Mouse (Mus musculus): Measurements from ENCODE around the gene Gyg. TPM values are rescaled to one million over a fixed set of nuclear protein-coding genes. Genes with fewer than 3 reads are reported as not detected.

The Gyg gene
- total RNA-seq (2021) = 100 to 1,000 TPM in 1 of 2 experiments, 10 to 100 TPM in 1; 81.2 to 140 TPM
- long read RNA-seq, experiment 1, transcript Gyg-201 (7 exons, 1,922 nt) = major isoform, 109 of 133 reads
- long read RNA-seq, experiment 1, partial matches to known transcripts = 13 of 133 reads
- long read RNA-seq, experiment 1, other reads (novel, unspliced or antisense) = 8 of 133 reads
- long read RNA-seq, experiment 2, transcript Gyg-201 (7 exons, 1,922 nt) = major isoform, 33 of 36 reads
- long read RNA-seq, experiment 2, partial matches to known transcripts = 1 of 36 reads
- long read RNA-seq, experiment 2, other reads (novel, unspliced or antisense) = 1 of 36 reads

DNA sequence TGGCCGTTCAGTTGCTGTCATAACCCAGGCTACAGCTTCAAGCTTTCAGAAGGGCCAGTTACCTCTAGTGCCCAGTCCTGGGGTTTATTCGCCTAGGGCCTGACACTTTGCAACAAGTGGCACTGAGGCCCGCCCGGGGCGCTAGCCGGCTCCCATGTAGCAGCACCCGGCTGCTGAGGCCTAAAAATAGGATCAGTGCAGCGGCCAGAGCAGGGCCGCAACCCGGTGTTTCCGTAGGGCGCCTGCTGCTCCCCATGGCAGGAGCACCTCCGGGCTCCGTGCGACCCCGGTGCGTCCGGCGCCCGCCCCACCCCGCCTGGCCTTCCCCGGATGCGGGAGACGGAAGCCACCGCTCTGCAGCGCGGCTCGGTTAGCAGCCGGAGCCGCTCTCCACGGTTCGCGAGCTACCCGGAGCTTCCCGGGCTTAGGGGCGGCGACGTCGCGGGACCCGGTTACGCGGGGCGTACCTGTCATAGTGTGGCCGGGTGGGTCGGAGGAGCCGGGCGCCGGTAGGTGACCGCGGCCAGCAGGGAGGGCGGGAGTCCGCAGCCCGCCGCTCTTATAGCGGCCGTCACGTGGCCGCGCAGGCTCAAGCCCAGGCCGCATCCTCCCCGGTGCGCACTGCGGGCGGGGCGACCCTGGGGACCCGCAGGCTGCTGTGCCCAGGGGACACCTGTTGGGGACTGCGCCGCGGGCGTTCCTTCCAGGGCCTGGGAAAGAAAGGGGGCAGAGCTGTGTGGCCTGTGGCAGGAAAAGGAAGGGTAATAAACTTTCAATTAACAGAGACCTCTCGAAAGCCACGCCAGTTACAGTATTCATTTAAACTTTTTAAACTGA is at the start of gene Gyg:
Gyg (minus strand) TSS at position 787 of the 837 bp plus-strand sequence.
- DNase-seq = peak; percentile 79 to 83

DNA sequence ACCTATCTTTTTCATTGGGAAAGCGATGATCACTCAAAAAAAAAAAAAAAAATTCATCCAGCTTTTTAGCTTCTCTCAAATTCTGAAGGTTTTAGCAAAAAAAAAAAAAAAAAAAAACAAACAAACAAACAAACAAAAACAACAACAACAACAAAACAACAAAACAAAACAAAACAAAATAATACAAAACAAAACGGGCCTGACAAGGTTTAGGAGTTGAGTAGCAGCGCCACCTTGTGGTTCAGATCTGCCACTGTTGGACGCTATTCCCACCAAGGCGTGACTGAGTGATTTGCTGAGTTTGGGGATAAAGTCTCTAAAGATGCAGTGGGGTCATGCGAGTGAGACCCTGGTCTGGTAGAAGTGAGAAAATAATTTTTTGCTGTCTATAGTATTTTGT is 43.8 kb upstream of the Gyg start:
- peak; percentile 57 to 74 for DNase-seq

DNA sequence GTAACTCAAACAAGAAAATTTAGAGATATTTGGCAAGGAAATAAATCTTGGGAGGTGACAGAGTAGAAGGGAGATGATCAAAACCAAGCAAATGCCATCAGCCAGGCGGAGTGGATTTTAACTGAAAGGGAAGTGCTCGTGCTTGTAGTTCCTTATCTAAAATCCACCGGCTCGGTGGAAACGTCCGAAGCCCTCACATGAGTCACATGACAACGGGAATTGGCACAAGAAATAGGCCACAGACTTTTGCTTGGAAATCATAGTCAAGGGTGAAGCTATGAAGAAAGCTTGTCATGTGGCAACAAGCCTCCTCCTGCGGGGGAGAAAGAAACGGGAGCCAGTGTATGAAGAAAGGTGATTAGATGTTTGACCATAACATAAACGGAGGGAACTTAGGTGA is 42.8 kb upstream of the Gyg start:
- DNase-seq = peak; percentile 36 to 62

DNA sequence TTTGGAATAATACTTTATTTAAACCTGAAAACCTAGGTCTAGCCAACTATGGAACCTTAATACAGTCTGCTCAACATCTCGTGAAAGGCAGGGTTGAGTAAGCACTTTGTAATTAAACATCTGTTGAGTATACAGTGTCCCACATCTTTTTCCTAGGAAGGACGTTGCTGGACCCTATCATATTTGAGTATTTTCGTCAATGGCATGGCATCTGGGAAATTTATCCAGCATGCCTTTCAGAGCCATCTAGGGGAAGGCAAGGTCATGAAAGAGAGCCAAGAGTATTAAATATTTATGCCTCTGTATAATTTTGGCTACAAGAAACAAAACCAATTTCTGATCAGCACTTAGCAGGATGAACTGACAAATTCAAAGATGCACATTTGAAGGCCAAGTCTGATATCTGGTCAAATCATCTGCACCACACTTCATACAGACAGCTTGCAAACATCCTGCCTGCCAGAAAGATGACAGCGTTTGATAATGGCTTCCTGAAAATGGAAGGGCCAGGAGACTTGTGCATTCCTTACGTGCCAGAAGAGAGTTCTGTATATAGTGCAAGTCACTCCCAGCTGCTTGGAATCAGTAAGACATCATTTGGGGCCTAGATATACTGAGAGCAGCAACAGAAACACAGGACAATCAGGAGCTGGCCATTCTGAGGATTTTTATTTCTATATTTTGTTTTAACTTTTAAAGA is 34.0 kb upstream of the Gyg start:
- no peak for DNase-seq

DNA sequence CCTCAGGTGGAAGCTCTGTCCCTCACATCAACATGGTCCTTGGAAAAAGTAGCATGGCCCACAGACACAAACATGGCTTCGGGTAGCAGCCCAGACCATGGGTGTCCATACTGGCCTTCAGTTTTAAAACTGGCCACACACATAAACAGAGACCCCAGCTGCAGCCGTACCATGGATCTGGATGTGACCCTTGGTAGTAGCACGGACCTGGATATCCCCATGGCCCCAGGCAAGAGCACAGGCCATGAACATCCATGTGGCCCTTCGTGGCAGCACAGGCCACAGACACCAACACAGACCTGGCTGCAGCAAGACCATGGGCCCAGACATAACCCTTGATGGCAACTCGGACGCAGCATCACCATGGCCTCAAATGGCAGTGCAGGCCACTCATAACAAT is 17.3 kb upstream of the Gyg start:
- DNase-seq = no peak

DNA sequence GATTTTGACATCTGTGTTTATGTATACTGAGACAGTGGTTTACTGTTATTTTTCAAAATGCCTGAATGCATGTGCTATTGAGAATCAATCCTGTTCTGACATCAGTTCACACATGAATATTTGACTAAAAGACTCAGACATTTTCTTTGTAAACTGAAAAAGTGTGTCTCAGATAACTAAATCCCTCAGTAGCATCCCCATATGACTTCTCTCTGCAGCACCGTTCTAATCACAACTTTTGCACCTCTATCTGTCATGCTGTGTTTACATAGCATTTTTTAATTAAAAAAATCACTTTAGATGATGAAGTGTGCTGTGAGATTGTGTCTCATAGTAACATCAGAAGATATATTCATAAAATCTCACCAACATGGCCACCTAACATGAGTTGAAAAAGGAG is 12.4 kb upstream of the Gyg start:
- no peak for DNase-seq

DNA sequence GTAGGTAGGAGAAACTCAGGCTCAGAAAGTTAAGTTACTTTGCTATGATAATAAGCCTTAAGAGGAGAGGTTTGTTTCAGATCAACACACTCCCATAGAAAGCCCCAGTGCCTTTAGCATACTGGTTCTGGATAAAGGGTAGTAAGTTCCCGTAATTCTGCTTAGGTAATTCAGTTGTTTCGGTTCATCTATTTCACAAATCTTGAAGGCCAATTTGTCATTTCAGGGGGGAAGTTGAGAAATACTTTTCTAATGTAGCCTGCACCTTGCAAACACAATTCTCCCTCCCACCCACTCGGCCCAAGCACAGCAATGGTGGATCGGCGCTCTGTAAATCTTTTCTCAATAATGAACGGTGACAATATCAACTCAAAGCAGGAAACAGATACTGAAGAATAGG is 359 bp upstream of the Gyg start:
- no peak for DNase-seq

DNA sequence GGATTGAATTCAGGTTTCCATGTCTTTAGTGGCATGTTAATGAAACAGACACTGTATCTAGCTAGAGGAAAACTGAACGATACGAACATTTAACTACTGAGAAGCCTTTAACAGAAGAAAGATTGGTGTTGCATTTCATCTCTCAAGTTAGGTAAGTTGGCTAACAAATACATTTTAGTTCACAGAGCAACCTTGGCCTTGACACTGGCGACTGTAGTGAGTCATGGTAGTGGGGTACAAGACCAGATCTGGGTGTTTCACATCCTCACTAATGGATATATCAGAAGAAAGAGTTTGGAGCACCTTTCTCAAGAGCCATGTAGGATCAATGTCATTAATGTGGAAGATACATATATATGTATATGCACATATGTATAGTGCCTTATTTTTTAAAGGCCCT is 3.5 kb downstream of the Gyg start:
- DNase-seq = peak; percentile 44 to 58

DNA sequence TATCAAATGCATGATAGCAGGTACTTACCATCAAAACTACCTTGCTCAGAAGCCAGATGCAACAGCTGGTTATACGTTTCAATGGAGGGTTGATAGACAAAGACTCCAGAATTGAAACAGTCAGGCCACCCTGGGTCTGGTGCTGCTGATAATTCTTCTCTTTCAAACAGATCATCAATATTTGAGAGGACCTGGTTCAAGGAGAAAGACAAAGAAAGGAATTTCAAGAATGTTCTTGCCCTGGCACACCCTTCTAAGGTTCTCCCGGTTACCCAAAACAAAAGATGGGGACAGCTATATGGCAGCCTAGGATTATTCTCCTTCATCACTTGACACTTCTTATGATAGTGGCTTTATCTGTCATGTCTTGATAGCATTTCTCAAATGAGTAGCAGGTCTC is 4.6 kb downstream of the Gyg start:
- no peak for DNase-seq

DNA sequence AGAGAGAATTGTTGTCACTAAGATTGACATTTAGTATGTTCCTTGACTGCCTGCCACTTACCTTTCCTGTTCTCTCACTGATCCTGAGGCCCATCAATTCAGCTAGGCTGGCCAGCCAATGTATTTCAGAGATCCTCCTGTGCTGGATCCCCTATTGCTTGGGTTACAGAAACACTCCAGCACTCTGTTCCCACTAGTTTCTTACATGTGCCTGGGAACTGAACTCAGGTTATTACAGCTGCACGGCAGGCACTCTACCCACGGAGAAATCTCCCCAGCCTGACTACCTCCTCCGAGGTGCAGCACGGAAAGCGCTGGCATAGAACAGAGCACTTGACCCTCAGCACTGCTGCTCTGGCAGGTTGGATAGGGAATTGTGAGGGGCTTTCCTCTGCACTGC is 7.5 kb downstream of the Gyg start:
- no peak for DNase-seq

DNA sequence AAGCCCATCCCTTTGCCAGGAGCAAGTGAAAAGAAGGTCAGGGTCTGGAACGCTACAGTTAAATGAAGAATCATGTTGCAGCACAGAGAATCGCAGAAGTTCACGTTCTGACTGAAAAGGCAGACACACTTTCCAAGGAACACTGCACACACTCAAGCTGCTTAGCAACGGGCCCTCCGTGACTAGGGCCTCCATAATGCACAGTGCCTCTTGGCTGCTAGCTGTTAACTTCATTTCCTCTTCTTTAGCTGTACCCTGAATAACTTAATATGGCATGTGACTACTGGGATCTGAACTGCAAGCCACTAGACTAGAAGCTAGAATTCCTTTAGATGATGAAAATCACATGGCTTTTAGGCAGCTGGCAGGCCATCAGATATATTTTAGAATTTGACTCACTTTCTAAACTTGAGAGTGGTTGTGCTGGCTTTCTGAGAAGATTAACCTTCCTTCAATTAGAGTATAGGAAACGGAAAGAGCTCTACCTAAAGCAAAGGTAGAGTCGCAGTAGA is 8.2 kb downstream of the Gyg start:
- DNase-seq = no peak

DNA sequence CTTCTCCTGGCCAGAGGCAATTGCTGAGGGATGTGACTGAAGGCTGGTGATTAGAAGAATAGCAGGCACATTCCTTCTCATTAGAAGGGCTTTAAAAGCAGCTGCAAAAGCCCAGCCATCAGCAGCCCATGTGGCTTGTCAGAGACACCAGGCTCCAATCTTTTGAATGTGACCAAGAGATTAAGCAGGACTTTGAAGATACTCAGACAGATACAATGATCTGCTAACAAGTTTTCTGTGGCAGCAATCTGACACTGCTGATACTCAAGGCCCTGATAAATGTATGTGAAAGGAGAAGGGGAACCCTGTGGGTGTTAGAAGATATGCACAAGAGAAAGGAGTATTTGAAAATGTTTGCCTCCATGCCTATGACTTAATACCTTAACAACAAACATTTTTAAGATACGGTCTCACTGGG is 9.4 kb downstream of the Gyg start:
- DNase-seq = no peak

DNA sequence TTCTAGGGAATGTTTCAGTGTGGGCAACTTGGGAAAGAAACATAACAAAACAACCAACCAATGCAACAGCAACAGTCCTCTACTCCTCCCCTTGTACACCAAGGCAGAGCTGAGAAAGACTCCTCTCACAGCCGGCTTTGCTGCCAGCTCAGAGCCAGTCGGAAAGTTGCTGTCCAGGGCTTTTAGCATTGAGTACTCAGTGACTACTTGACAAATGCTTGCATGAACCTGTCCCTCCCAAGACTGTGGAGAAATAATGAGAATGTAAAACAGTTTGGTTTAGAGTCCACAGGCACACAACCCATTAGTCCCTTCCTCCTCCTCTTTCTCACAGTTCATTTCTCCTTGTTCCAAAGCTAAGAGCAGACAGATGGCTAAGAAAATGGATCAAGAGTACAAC is 10.7 kb downstream of the Gyg start:
- DNase-seq = no peak

DNA sequence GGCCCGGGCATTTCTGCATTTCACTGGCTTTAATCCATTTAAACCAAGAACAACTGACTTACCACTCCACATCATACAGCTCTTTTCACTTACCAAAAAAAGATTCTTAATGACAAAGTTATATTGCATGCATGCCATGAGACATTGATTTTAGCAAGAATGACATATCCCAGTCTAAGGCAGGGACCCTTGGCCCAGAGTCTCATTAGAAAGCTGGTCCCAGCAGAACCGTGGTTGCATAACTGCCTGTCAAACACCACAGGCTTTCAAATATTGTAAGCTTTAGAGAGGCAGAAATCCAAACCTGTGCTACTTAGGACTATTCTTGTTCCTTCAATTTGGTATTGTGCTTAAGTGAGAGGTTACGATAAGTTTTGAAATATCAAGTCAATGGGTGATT is 11.4 kb downstream of the Gyg start:
- DNase-seq = no peak

DNA sequence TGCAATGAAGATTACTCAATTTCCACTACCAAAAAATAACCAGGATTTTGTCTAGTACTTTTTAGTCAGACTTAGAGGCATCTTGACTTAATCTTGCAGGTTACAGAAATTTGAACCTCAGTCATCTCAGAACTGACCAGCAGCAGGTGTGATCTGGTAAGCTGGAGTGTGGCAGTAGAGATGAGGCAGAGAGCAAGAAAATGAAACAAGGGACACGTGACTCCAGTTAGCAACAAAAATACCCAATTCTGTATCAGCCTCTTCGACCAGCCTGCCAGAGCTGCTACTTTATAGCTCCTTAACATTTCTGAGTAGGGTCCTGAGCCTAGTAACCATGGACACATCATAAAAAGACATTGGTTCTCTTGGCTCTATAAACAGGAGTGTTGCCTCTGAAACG is 12.5 kb downstream of the Gyg start:
- no peak for DNase-seq

DNA sequence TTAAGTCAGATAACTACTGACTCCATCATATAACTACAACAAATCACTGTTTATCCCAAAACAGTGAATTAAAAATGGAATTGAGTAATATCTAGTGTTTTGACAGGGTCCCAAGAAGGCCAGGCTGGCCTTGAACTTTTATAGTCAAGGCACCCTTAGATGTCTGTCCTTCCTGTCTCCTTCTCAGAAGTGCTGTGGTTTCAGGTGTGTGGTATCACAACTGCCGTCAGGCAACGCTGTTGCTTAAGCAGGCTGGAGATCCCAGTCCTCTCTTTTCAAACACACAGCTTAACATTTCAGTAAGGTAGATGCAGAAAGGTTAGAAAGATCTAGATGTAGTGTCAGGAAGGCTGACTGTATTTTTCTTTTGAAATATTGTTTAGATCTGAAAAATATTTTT is 13.0 kb downstream of the Gyg start:
- DNase-seq = no peak

DNA sequence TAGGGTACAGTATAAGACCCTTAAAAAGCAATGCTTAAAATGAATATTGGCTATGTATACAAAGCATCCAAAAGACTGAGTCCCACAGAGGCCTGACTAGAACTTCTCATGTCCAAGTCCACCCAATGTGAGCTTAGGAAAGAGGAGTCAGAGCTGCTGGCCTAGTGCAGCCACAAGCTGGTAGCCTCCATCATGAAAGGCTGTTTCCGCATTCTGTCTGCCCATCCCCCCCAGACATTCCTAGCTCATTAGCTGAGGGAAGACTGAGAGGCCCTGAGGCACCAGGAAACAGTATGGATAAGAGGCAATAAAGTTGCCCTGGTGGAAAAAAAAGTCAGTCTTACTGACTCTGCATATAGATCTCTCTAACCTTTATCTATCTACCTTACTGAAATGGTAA is 13.4 kb downstream of the Gyg start:
- DNase-seq = no peak

DNA sequence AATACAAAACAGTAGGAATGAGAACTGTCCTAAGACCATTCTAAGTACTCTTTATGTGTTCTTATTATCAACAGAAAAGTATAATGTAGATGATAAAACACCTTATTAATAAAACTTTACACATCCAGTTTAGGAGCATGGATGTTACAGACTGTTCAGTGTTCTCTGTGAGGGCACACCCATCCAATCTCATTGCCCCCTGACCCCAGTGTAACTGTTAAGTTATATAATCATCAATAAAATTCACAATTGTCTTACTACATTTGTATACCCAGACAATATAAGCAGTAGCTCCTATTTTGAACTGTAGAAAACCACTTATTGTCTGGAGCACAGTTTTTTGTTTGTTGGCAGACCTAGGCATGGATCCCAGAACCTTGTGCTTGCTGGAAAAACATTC is 13.9 kb downstream of the Gyg start:
- DNase-seq = no peak

DNA sequence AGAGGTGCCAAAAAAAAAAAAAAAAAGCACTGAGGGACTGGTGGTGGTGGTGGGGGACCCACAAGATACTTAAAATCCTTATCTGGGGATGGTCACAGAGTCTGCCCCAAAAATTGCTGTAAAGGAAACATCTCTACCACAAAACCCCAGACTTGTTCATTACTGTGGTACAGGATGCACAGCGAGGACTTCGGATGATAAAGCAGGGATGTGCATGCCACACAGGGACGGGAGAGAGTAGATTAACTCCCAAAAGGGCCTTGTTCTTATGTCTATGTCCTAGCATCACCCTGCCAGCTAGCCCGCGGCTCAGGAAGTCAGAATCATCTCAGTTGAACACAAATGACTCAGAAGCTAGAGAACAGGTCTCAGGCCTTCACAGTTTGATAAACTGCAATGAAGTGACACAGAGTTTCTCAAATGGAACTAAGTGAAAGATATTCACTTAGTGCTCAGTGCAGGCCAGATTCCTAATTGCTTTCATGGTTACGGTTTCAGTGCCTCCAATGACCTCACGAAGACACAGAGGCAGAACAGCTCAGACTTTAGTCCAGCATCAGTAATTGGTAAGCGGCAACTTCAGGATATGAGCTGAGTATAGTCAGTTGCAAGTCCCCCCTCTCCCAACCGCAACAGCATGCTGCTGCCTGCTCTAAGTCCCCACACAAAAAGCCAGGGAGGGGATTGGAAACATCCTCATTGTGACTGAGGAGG is 18.1 kb downstream of the Gyg start:
- DNase-seq = no peak

DNA sequence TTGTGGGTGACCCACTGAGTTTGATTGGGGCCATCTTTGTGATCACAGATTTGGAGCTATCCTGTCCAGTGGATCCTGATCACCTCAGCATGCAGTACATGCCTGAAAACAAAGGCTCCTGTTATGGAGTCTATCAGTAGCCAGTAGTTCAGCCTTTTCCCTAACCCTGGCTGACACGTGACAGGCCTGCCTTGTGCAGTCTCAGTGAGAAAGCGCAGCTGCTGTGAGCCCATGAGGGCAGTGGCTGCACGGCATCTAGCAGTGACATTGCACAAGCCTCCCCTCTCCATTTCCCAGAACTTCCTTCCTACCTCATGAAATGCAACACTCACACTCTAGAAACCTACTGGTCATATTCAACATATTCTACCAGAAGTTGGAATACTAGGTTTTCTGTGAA is 20.6 kb downstream of the Gyg start:
- DNase-seq = no peak

DNA sequence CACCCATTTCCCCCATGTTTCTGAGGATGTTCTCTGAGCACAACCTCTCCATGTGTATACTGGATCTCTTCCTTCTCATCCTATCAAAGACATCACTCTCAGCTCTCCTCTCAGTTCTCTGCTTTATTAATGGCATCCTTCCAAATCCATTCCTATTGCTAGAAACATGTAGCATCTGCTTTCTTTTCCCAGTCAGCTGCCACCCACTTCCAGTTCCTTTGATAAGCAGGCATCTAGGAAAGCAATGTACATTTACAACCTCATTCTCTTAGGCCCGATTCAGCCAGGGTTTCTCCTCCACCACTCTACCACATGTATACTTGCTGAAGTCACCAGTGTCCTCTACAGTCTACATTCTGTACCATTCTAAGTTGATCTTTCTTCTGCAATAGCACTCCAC is 21.4 kb downstream of the Gyg start:
- DNase-seq = no peak

DNA sequence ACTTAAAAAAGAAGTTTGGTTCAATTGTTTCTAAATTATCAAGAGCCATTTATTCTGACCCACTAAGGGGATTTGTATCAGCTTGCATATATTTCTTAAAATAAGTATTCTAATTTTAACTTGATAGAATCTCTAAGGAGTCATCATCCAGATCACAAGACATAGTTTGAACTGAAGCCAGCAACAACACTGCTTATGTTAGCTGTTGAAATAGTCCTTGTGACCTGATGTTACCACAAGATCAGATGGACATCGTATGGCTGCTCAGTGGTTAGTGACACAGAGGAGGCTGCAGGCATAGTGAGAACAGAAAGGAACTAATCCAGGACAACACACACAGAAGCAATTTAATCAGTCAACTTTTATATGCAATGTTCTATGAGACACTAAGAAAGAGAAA is 22.4 kb downstream of the Gyg start:
- DNase-seq = no peak

Data from adrenal gland, postnatal 36 days (tissue).